Mouse (Mus musculus) heart, adult 2 months (tissue): Measurements from ENCODE around the gene Galm.

Source experiments
- CTCF ChIP-seq: fragments of 200-600 bp; IDR thresholded peaks from 2 replicates; pipeline ENCODE4 v1.8.1; 2022; ENCODE audit warnings: antibody characterized with exemption, mild to moderate bottlenecking, moderate library complexity
- EP300 ChIP-seq: fragments of 200-500 bp; IDR thresholded peaks from 2 replicates; pipeline ENCODE4 v1.6.1; 2011; ENCODE audit warnings: low read depth, low read length, control low read depth; ENCODE audit not compliant: insufficient read depth
- POLR2A ChIP-seq: fragments of 200-500 bp; IDR thresholded peaks from 2 replicates; pipeline ENCODE4 v1.6.1; 2011; ENCODE audit warnings: mild to moderate bottlenecking, low read depth, low read length, control low read depth; ENCODE audit not compliant: insufficient read depth

DNA sequence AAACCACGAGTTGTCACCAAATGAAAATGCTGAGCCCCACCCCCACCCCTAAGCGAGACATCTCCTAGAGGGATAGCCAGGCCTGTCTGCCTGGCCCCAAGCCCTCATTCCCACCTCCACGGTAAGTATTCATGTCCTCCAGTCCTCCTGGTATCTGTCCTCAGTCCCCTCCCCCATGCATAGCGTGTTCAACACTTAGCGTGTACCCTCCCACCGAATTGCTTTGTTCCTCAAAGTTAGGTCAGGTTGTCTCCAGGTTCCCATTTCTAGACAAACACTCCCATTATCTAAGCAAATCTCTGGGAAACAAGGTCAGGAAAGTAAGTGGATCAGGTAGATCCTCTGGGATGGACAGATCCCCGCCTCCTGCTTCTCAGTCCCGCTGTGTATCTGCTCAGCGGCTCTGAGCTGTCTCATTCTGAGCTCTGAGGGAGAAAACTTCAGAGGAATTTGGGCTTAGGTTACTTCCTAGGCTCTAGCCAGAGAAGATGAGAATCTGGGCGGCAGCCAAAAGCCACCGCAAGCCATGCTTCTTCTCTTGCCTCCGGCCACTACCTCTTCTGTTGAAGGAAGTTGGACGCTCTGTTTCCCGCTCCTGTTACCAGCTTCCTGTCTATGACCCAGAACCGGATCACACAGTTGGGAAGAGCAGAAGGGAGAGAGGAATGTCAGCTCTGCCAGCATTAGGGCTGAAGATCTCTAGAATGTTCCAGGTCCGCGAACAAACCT is 11.3 kb downstream of the Galm start:
- TF ChIP-seq CTCF (no peak), POLR2A (no peak), EP300 (no peak)
